Mouse (Mus musculus): Measurements from ENCODE around the gene Stn1.

DNA sequence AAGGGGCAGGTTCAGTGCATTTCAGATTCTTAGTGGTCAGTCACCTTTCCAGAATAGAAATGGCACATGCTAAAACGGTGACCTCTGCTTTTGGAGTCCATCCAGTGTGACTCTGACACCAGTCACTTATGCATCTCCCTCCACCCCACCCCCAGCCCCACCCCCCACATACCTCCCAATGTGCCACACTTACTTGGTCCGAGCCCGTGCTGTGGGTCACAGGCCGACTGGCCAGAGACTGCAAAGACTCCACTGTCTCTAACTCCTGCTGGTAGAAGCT lies 23.7 kb downstream of the Stn1 start:
- TF ChIP-seq CTCF (IDR thresholded peaks at IDR 0.05; ENCODE audit: borderline replicate concordance, insufficient read depth, low read depth, low read length) (no peak), POLR2A (IDR thresholded peaks at IDR 0.05; ENCODE audit: borderline replicate concordance, insufficient read depth, low read length) (no peak)
